Mouse (Mus musculus): ENCODE data around the gene Gm11020.

Gm11020 gene

DNA sequence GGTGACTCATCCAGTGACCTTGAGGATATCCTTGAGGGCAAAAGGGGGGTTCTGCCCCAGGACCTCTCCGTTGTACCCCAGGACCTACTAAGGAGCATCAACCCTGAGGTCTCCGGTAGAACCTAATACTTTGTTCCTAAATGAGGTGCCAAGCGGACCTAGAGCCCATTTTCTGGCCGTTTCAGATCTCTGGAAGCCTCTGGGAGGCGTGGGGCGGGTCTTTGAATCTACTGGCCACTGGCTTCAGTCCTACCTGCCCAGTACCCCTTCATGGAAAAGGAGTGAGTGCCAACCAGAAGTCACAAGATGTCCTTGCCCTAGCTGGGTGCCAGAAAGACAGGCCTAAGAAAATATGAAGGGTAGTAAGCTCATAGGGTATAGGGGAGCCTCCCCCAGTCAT is 20.3 kb downstream of the Gm11020 start:
- no peak for DNase-seq (ENCODE audit: low read depth, low spot score)

- DNase-seq (ENCODE audit: low read depth, low spot score): no peak
Measured at GRCm38 (mm10) chr8:104342426-104342825, 21.1 kb downstream of the Gm11020 start.

- DNase-seq (ENCODE audit: low read depth, low spot score): peak; percentile 90
Measured at GRCm38 (mm10) chr8:104343957-104344356, 22.6 kb downstream of the Gm11020 start.

DNA sequence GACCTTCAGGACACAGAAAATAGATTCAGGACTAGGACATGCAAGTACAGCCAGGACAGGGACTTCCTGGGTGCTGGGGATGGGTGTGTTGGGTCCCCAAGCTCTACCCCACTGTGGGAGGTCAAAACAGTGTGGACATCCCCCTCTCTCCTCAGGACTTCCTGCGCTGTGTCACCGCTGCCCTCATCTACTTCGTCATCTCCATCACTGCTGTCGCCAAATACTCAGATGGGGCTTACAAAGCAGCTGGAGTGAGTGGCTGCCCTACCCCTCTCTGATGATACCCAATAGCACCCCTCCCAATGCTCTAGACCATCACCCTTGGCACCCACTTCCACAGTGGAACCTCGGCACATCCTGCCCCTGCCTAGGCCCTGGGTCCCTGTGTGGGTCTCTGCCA is 23.3 kb downstream of the Gm11020 start:
- DNase-seq (ENCODE audit: low read depth, low spot score): no peak

DNA sequence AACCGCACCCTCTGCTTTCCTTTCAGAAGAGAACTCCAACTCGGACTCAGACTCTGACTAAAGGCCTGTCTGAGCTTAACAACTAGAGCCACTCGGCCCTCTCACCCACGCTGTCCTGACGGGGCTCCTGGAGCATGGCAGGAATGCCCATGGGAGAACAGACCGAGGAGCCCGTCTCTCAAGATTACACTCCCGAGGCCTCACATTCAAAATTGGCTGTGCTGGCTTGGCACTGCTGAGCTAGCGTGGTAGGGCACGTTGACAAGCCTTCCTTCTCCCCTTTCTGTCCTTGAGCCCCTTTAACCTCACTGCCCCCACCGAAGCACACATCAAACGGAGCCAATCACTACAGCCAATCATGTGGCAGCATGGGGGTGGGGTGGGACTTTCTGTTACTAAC is 25.3 kb downstream of the Gm11020 start:
- no peak for DNase-seq (ENCODE audit: low read depth, low spot score)

DNA sequence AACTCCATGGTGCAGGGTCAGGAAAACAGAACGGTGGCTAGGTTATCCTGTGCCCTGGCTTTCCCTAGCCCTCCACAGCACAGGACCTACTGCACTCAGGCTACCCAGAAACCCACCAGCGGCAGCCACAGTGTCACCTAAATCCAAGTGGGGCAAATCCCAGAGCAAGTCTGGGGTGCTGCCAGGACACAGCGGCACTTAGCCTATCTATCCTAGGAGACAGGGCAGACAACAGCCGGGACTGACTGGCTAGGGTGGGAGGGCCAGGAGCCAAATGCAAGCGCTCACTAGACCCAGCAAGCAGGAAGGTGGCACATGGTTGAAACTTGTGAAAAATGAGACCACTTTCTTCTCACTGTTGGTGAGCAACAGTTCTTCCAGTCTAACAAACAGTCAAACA is 27.6 kb downstream of the Gm11020 start:
- DNase-seq (ENCODE audit: low read depth, low spot score): no peak

GRCm38 (mm10) chr8:104350047-104350446 is 28.7 kb downstream of the Gm11020 start:
- DNase-seq (ENCODE audit: low read depth, low spot score): no peak

DNA sequence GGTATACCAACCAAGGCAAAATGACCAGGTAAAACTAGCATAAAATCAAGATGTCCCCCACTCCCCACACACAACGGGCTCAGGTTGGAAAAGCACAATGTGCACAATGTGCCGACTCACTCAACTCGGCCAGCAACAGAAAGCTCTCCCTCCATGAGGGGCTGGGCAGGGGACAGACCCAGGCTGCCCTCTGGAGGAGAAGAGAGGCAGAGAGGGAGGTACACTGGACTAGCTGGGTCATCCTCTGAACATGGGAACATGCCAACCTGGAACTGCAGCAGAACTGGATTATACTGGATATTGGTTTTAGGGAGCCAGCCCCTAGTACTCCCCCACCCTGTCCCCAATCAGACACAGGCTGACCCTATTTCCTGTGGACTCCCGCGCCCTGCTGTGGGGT is 31.8 kb downstream of the Gm11020 start:
- no peak for DNase-seq (ENCODE audit: low read depth, low spot score)

DNA sequence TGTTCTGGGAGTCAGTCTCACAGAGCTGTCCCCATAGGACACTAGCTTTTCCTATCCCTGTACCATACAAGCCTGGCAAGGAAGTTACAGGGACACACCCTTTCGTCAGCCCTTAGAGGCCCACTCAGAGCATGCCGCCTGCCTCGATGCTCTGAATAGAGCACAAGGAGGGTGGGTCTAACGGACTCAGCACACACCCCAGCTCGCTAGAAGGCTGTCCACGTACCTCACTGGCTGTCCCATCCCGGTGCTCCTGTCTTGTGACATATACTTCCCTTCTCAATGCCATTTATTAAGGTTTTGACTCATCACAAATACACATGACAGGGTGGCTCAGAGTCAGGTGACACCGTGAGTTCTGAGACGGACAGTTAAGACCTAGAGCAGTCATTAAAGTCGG is 33.1 kb downstream of the Gm11020 start:
- DNase-seq (ENCODE audit: low read depth, low spot score): no peak

DNA sequence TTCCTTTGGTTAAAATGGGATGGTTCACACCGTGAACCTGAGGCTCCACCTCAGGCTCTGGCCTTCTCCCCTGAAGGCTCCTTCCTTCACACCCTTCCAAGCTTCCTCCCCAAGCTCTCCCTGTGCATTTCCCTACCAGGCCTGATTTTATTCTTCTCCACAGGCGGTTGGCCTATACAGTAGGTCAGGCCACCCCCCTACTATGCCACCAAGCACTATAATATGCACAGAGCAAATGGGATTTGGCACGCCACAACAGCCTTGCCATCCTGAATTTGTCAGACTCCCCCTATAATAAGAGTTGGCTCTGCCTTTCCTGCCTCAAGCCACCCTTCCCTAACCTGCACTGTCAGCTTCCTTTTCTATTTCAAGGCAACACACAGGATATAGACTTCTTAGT is 37.3 kb downstream of the Gm11020 start:
- no peak for DNase-seq (ENCODE audit: low read depth, low spot score)

- no peak for DNase-seq (ENCODE audit: low read depth, low spot score)
Measured at GRCm38 (mm10) chr8:104359778-104360456, 38.5 kb downstream of the Gm11020 start.

DNA sequence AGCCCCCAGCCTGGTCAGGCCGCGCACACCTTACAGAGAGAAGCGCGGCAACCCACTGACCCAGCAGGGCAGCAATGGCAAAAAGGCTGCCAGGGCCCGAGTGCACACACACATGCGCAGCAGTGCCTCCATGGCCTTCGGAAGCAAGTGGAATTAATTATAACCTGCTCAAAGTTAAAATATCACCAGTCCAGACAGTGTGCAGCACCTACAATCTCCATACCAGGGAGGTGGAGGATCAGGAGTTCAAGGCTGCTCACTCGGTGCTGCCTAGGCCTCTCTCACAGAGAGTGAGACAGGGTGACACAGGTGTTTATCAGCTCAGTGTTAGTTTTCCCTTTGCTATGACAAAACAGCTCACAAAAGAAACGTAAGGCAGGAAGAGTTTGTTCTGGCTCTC is 44.3 kb downstream of the Gm11020 start:
- DNase-seq (ENCODE audit: low read depth, low spot score): no peak

DNA sequence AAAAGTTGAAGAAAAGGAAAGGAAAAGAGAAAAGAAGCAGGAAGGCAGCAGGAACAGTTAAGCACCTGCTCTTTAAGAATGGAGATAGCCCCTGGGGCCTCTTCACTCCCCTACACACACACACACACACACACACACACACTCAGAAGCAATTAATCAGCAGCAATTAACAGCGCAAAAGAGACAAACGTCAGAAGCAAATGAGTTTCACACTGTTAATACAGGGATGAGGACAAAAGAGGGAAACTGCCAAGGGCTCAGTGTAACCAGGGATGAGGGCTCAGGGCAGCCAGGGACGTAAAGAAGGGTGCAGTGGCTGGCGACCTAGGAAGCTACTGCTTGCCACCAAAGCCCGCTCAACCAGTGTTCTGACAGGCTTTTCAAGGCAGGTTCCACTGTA is 46.0 kb downstream of the Gm11020 start:
- no peak for DNase-seq (ENCODE audit: low read depth, low spot score)

DNA sequence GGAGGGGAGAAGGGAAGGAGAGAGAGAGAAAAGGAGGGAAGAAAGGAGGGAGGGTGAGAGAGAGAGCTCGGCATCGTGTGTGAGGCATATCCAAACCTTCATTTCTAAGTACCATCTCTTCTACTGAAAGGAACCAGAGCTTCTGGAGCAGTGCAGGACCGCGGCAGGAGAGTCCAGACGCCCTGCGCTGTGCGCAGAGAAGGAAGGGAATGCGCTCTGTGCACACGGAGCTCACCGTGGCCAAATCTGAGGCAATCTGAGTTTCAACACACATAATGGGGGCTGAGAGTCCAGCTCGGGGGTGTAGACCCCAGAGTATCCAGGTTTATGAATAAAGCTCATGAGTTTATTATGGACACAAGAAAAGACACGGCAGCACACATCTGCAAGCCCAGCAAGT is 48.2 kb downstream of the Gm11020 start:
- DNase-seq (ENCODE audit: low read depth, low spot score): no peak

- DNase-seq (ENCODE audit: low read depth, low spot score): no peak
Measured at GRCm38 (mm10) chr8:104370071-104370470, 48.7 kb downstream of the Gm11020 start.

- DNase-seq (ENCODE audit: low read depth, low spot score): no peak
Measured at GRCm38 (mm10) chr8:104371121-104371520, 49.8 kb downstream of the Gm11020 start.
